Mouse (Mus musculus) neural tube, embryonic 15.5 days (tissue): ENCODE data around the gene Pdzd2. TPM values are rescaled to one million over a fixed set of nuclear protein-coding genes. Genes with fewer than 3 reads are reported as not detected.

ENCODE experiments used
- ATAC-seq: fragments of 200-750 bp; cut with Nextera tagmentation; 2 replicates; pipeline ENCODE4 v1.8.0; 2017; ENCODE audit warnings: mild to moderate bottlenecking, moderate TSS enrichment, moderate library complexity; ENCODE audit not compliant: low FRiP score
- H3K27ac ChIP-seq: fragments of 300-500 bp; sonication (generic); replicated peaks from 2 replicates; pipeline ENCODE4 v1.5.1; 2015; ENCODE audit warnings: mild to moderate bottlenecking, inconsistent platforms
- H3K27me3 ChIP-seq: fragments of 300-500 bp; sonication (generic); replicated peaks from 2 replicates; pipeline ENCODE4 v1.6.1; 2015; ENCODE audit warnings: inconsistent platforms
- H3K36me3 ChIP-seq: fragments of 300-500 bp; sonication (generic); 2 replicates; pipeline ENCODE4 v1.6.1; 2015; ENCODE audit warnings: inconsistent platforms
- H3K4me1 ChIP-seq: fragments of 300-500 bp; sonication (generic); 2 replicates; pipeline ENCODE4 v1.6.1; 2015; ENCODE audit warnings: inconsistent platforms
- H3K4me2 ChIP-seq: fragments of 300-500 bp; sonication (generic); 2 replicates; pipeline ENCODE4 v1.6.1; 2015; ENCODE audit warnings: inconsistent platforms, mild to moderate bottlenecking, moderate library complexity
- H3K4me3 ChIP-seq: fragments of 300-500 bp; sonication (generic); replicated peaks from 2 replicates; pipeline ENCODE4 v1.5.1; 2015; ENCODE audit warnings: mild to moderate bottlenecking, inconsistent platforms
- H3K9ac ChIP-seq: fragments of 300-500 bp; sonication (generic); replicated peaks from 2 replicates; pipeline ENCODE4 v1.6.1; 2015; ENCODE audit warnings: mild to moderate bottlenecking, inconsistent platforms
- H3K9me3 ChIP-seq: fragments of 300-500 bp; sonication (generic); replicated peaks from 2 replicates; pipeline ENCODE4 v1.6.1; 2016; ENCODE audit warnings: inconsistent platforms
- WGBS: fragments of 180-500 bp; shearing (Covaris S2); methylation state at CpG from one replicate; pipeline ENCODE4 v1.1.7; 2015; ENCODE audit warnings: mixed read lengths; 5-methylcytosine and 5-hydroxymethylcytosine counted together
- polyA plus RNA-seq: library from polyadenylated mRNA; unstranded; fragments of >200 nt; fragmentation: Nextera tagmentation; extraction: Ambion mirVana; gene quantifications from 2 replicates; pipeline ENCODE4 v1.2.1, GENCODE M21; 2015

Pdzd2 gene
- polyA plus RNA-seq, 1 experiment from 2014 or later: 16.7 TPM

DNA sequence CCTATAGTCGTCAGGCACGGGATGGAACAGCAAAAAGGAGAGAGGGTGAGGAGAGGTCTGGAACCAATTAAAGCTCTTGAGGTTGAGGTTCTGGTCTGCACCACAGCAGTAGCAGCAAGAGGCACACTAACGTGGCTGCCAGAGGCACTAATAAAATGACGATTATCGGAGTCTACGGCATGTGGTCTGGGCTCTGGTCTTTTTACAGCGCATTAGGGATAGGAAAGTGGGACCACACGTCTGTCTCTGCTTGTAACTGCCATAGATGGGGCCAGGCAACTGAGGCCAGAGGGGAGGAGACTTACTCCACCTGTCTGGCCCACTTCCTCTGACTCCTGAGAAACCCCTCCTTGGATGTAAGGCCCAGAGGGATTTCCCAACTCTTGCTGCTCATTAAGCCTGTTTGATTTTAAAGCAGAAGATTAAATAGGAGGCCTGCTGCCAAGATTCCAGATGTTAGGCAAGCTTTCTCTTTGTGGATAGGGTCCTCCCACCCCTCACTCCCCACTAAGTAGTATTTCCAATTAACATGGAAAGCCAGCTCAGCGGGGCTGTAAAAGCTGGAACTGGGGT is 224.4 kb downstream of the Pdzd2 start:
- Histone ChIP-seq H3K9ac (no peak overlapping the region), H3K36me3 (no peaks in the 10 kb centered on the region), H3K4me1 (peaks cover 40% of the 10 kb centered on the region), H3K4me3 (no peak overlapping the region), H3K27me3 (no peaks in the 10 kb centered on the region), H3K9me3 (no peaks in the 10 kb centered on the region), H3K4me2 (no peak overlapping the region), H3K27ac (peak overlapping the region; percentile 58; the same call in 1 of the 2 replicates)
- ATAC-seq: peak; percentile 26; the same call in 1 of the 2 replicates
- 38% methylated on average over 9 of the region's 9 CpGs for WGBS

DNA sequence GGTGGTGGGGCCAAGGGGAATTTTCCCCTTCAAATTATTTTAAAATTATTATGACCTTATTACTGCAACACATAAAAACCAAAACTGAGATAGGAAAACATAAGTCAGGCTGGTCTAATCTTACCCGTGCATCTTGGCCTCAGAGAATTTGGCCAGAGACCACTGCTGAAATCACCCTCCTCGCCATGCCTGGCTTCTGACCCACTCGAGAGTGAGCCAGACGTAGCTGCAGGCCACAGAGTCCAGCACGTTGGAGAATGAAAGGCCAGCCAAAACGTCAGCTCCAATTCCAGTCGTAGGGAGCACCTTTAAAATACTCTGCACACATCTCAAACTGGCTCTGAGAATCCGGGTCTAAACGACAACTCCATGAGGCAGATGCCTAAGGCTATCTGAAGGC is 226.2 kb downstream of the Pdzd2 start:
- peaks cover 34% of the 10 kb centered on the region for H3K4me1 ChIP-seq
- H3K4me2 ChIP-seq: no peak overlapping the region
- no peak overlapping the region for H3K27ac ChIP-seq
- H3K9me3 ChIP-seq: no peaks in the 10 kb centered on the region
- 77% methylated on average over 9 of the region's 9 CpGs for WGBS
- H3K9ac ChIP-seq: no peak overlapping the region
- H3K27me3 ChIP-seq: no peaks in the 10 kb centered on the region
- H3K36me3 ChIP-seq: no peaks in the 10 kb centered on the region
- no peak overlapping the region for H3K4me3 ChIP-seq
- no peak for ATAC-seq

DNA sequence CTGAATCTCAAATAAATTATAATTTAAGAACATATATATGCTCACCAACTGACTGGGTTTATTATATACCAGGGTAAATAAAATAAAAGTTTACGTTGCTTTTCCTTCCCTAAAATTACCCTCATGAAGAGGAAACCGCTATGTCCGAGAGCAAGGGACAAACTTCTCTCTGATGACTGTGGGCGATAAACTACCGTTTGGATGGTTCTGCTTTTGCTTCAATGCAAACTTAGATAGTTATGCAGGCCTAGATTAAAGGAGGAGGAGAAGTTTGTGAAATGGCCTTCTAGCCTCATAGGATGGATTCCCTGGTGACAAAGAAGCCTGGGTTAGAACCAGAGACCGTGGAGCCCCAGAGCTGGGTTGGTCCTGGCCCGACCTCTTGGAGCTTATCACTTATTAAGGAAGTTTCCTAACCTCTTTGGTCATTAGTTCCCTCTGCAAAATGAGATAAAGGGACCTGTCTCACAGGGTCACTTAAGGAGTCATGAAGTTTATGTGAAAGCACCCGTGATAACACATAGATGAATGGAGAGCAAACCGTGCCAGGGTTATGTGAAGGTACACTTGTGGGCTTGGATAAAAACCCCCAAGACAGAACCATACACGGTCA is 230.9 kb downstream of the Pdzd2 start:
- H3K27ac ChIP-seq: no peak overlapping the region
- H3K27me3 ChIP-seq: no peaks in the 10 kb centered on the region
- WGBS: 90% methylated on average over 10 of the region's 10 CpGs
- no peak overlapping the region for H3K4me2 ChIP-seq
- ATAC-seq: no peak
- no peak overlapping the region for H3K4me3 ChIP-seq
- no peaks in the 10 kb centered on the region for H3K9me3 ChIP-seq
- H3K4me1 ChIP-seq: peaks cover 26% of the 10 kb centered on the region
- no peak overlapping the region for H3K9ac ChIP-seq
- no peaks in the 10 kb centered on the region for H3K36me3 ChIP-seq

DNA sequence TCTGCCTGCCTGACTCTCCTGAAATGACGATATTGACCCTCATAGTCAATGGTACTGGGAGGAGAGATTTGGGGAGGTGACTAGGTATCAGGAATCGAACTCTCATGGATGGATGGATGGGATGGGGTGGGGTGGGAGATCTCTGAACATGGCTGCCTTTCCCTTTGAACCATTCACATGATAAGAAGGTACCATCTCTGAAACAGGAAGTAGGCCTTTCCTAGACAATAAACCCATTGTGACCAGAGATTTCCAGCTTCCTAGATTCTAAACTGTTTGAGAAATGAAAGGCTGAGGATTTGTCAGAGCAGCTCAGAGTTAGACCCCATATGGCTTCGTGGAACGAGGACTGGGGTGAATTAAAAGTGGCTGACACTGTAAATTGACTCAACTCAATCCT is 232.2 kb downstream of the Pdzd2 start:
- H3K4me2 ChIP-seq: no peak overlapping the region
- no peaks in the 10 kb centered on the region for H3K27me3 ChIP-seq
- ATAC-seq: no peak
- no peaks in the 10 kb centered on the region for H3K36me3 ChIP-seq
- H3K9ac ChIP-seq: no peak overlapping the region
- WGBS: 80% methylated on average over 4 of the region's 4 CpGs
- H3K27ac ChIP-seq: no peak overlapping the region
- H3K4me1 ChIP-seq: peaks cover 23% of the 10 kb centered on the region
- H3K4me3 ChIP-seq: no peak overlapping the region
- no peaks in the 10 kb centered on the region for H3K9me3 ChIP-seq

DNA sequence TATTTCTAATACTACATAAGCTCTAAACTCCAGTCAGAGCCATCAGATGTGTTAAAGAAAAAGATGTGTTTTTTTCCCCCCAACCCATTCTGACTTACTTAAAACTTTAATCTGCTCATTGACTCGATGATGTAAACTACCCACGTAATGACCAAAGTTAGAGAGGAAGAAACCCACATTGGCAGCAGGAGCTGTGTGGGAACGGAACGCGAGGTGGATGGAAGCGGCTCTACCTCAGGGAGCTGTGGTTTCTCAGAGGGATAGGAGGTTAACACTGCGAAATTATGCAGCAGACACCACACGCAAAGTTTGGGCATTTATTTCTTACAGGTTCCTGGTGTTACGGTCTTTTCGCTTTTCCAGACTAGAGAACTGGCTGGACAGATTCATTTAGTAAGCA is 233.2 kb downstream of the Pdzd2 start:
- H3K9ac ChIP-seq: no peak overlapping the region
- H3K36me3 ChIP-seq: no peaks in the 10 kb centered on the region
- peaks cover 31% of the 10 kb centered on the region for H3K4me1 ChIP-seq
- no peak overlapping the region for H3K4me3 ChIP-seq
- peak overlapping the region; percentile 18 for H3K27ac ChIP-seq
- ATAC-seq: peak; percentile 43
- H3K9me3 ChIP-seq: no peaks in the 10 kb centered on the region
- WGBS: 53% methylated on average over 10 of the region's 10 CpGs
- H3K4me2 ChIP-seq: 0 out of 2 replicates have a peak overlapping the region, but pooled peaks have one; percentile 4
- H3K27me3 ChIP-seq: no peaks in the 10 kb centered on the region

DNA sequence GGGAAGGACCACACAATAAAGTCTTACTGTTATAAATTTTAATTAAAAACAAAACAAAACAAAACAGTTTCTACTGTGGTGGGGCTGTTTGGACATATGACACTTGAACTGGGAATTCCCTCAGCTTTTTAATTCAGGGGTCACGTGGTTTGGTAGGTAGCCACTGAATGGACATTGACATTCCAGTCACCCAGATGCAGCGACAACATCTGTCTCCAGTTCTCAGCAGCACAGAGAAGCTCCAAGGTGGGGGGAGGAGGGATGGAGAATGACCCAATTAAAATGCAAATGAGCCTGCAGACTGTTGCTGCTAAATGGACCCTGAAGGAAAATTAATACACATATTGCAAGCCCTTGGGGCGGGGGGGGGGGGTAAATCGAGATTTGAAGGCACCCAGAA is 233.6 kb downstream of the Pdzd2 start:
- H3K9ac ChIP-seq: no peak overlapping the region
- 27% methylated on average over 4 of the region's 4 CpGs for WGBS
- H3K27me3 ChIP-seq: no peaks in the 10 kb centered on the region
- no peak overlapping the region for H3K4me3 ChIP-seq
- H3K4me1 ChIP-seq: peaks cover 35% of the 10 kb centered on the region
- no peaks in the 10 kb centered on the region for H3K36me3 ChIP-seq
- no peaks in the 10 kb centered on the region for H3K9me3 ChIP-seq
- peak; percentile 76 for ATAC-seq
- H3K4me2 ChIP-seq: no peak overlapping the region
- no peak overlapping the region for H3K27ac ChIP-seq

DNA sequence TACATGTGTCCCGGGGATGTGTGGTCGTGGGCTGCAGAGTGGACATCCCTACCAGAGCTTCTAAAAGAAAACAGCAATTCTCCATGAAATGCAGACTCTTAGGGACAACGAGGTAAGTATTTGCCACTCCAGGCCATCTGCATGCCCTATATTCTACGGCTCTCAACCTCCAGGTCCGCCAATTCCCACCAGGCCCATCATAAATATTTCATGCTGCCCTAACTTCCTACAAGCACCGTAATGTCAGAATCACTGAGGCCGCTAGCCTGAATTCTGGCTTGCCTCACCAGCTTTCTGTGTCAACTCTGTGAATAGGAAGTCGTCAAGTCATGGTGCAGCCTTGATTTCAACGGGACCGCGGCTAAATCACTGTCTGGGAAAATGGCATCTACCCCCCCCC is 234.2 kb downstream of the Pdzd2 start:
- H3K27ac ChIP-seq: 0 out of 2 replicates have a peak overlapping the region, but pooled peaks have one; percentile 28

DNA sequence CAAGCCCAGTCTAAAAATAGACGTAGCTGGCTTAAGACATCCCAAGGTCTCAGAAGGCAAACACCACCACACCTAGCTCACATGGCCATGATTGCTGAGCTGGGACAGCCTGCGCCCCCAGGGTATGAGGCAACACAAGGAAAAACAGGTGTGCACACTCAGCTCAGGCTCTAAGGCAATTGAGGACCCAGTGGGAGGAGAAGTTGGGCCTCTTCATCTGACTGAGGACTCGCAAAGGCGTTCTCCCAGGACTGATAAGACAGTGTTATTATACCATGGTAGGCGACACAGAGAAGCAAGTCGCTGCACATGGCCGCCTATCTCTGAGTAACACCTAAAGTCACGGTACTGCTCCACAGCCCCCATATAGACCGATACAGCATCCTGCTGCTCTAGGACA is 235.8 kb downstream of the Pdzd2 start:
- 88% methylated on average over 9 of the region's 9 CpGs for WGBS
- no peak for ATAC-seq
- no peak overlapping the region for H3K4me3 ChIP-seq
- H3K4me1 ChIP-seq: peaks cover 39% of the 10 kb centered on the region
- H3K4me2 ChIP-seq: no peak overlapping the region
- no peaks in the 10 kb centered on the region for H3K27me3 ChIP-seq
- H3K9me3 ChIP-seq: no peaks in the 10 kb centered on the region
- no peak overlapping the region for H3K9ac ChIP-seq
- no peaks in the 10 kb centered on the region for H3K36me3 ChIP-seq
- H3K27ac ChIP-seq: no peak overlapping the region

More for the DNA sequence above, 234.2 kb downstream of the Pdzd2 start:
- Histone ChIP-seq H3K36me3 (no peaks in the 10 kb centered on the region), H3K4me3 (no peak overlapping the region), H3K27me3 (no peaks in the 10 kb centered on the region), H3K4me1 (peaks cover 38% of the 10 kb centered on the region), H3K9ac (no peak overlapping the region), H3K4me2 (no peak overlapping the region), H3K9me3 (no peaks in the 10 kb centered on the region)
- WGBS: 33% methylated on average over 11 of the region's 11 CpGs
- peak; percentile 4; the same call in 1 of the 2 replicates for ATAC-seq

DNA sequence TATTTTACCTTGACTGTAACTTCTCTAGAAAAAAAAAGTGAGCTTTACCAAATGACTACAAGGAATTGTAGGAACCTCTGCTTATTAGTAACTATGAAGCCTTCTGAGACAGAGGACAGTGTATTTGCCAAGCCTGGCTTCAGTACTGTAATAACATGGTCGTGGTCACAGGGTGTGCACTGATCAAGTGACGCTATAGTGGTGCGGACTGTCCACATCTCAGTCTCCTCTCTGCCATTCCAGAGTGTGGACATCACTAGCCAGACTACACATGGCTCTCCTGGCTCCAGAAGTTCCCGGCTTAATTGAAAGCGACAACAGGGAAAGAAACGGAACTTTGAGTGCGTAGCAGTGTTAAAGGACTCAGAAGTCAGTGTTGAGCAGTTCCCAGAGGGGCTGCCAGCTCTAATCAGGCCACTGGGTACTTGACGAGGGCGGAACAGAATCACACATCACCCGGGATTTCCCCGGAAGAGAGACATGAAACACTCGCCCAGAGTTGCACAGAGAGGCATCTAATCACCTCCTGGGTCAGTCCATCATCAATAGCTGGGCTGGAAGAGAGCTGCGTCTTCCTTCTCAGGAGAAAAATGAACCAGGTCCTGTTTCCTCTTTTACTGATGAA is 237.7 kb downstream of the Pdzd2 start:
- Histone ChIP-seq H3K27ac (no peak overlapping the region), H3K4me2 (no peak overlapping the region), H3K9me3 (no peaks in the 10 kb centered on the region), H3K27me3 (no peaks in the 10 kb centered on the region), H3K4me1 (peaks cover 36% of the 10 kb centered on the region), H3K36me3 (no peaks in the 10 kb centered on the region), H3K4me3 (no peak overlapping the region), H3K9ac (no peak overlapping the region)
- ATAC-seq: no peak
- 77% methylated on average over 13 of the region's 13 CpGs for WGBS

DNA sequence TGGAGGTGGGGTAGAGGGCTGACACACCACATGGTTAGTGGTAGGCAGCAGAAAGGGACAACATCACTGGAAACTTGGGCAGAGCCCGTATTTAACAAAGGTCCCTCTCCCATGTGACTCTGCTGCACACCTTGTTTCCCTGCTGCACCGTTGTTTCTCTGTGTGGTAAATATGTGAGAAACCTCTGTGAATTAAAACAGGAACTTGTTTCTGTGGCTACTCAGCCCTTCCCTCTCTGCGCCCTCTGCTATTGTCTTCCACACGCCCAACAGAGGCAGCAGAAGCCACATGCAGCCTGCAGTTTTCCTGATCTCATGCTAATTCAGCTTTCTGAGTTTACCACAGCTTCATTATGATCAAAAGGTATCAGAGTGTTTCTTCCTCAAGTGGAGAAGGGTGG is 239.1 kb downstream of the Pdzd2 start:
- Histone ChIP-seq H3K27ac (no peak overlapping the region), H3K4me2 (no peak overlapping the region), H3K27me3 (no peaks in the 10 kb centered on the region), H3K4me1 (peaks cover 22% of the 10 kb centered on the region), H3K36me3 (no peaks in the 10 kb centered on the region), H3K4me3 (no peak overlapping the region), H3K9me3 (no peaks in the 10 kb centered on the region), H3K9ac (no peak overlapping the region)
- ATAC-seq: no peak
- WGBS: 72% methylated on average over 4 of the region's 4 CpGs

DNA sequence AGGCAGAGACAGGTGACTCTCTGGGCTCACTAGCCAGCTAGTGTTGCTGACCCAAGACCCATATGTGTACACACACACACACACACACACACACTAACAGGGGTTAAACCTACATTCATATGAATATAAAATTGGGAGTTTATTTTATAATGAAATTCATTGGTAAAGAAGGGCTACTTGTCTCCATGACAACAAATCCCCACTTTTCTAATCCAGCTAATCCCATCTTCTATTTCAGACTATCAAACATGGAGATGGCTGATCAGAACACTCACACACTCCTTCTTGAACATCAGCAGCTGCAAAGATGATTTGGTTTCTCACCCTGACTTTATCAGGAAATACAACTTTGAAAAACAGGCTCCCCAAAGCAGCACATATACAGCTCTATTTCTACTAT is 245.6 kb downstream of the Pdzd2 start:
- Histone ChIP-seq H3K27me3 (no peaks in the 10 kb centered on the region), H3K4me1 (peaks cover 13% of the 10 kb centered on the region), H3K9ac (no peak overlapping the region), H3K4me2 (no peak overlapping the region), H3K27ac (no peak overlapping the region), H3K9me3 (no peaks in the 10 kb centered on the region), H3K36me3 (no peaks in the 10 kb centered on the region), H3K4me3 (no peak overlapping the region)
- no peak for ATAC-seq

DNA sequence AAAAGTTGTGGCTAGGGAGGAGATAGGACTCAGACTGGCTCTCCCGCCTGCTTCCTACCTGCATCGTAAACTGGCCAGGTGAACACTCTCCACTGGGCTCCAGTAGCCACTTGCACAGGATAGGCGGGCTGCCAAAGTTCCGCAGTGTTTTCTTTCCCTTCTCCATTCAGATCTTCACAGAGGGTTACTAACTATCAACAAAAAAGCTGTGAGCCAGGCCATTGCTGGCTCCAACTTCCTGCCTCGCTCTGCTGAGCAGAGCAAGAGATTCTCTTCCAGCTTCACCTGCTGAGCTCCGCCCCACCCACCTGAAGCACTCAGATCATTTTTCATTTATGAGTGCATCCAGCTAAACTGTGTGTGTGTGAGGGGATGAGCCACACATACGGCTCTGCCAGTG is 246.5 kb downstream of the Pdzd2 start:
- ATAC-seq: no peak
- WGBS: 77% methylated on average over 7 of the region's 7 CpGs
- Histone ChIP-seq H3K9me3 (no peaks in the 10 kb centered on the region), H3K27me3 (no peaks in the 10 kb centered on the region), H3K4me2 (no peak overlapping the region), H3K9ac (no peak overlapping the region), H3K36me3 (no peaks in the 10 kb centered on the region), H3K4me1 (peaks cover 13% of the 10 kb centered on the region), H3K27ac (no peak overlapping the region), H3K4me3 (no peak overlapping the region)
